Mouse (Mus musculus): ENCODE results near the gene Hyls1.
"Not testable (repeated sequence)": the region's sequence is repeated elsewhere in the genome, so short reads cannot be mapped to it uniquely, and the experiment has no call there.

Hyls1 gene

GRCm38 (mm10) chr9:35569571-35570534 is at the start of gene Hyls1, which contains the start of gene Pate2:
Gene Hyls1, minus strand, starts transcription at chr9:35570398.
Gene Pate2, plus strand, starts transcription at chr9:35570284.
- DNase-seq (ENCODE audit: low spot score): peak; percentile 98

- DNase-seq (ENCODE audit: low spot score): not testable (repeated sequence)
These were observed 46.6 kb upstream of the Hyls1 start for GRCm38 (mm10) chr9:35616784-35617183.

- DNase-seq (ENCODE audit: low spot score): peak; percentile 4
These were observed 43.8 kb upstream of the Hyls1 start for GRCm38 (mm10) chr9:35614005-35614404.

GRCm38 (mm10) chr9:35611841-35612240 is 41.6 kb upstream of the Hyls1 start, which contains the start of gene Pate4:
Gene Pate4, minus strand, starts transcription at chr9:35611941.
- DNase-seq (ENCODE audit: low spot score): no peak

GRCm38 (mm10) chr9:35607647-35608405 is 37.6 kb upstream of the Hyls1 start:
- DNase-seq (ENCODE audit: low spot score): no peak

- DNase-seq (ENCODE audit: low spot score): peak; percentile 31
These were observed 22.7 kb upstream of the Hyls1 start for GRCm38 (mm10) chr9:35592903-35593302.

GRCm38 (mm10) chr9:35587674-35588073 is 17.5 kb upstream of the Hyls1 start:
- DNase-seq (ENCODE audit: low spot score): no peak

- peak; percentile 20 for DNase-seq (ENCODE audit: low spot score)
These were observed 4.2 kb upstream of the Hyls1 start for GRCm38 (mm10) chr9:35574416-35574815.

- no peak for DNase-seq (ENCODE audit: low spot score)
These were observed 465 bp upstream of the Hyls1 start for GRCm38 (mm10) chr9:35570663-35571062.

- no peak for DNase-seq (ENCODE audit: low spot score)
These were observed 2.2 kb downstream of the Hyls1 start for GRCm38 (mm10) chr9:35567995-35568394.

GRCm38 (mm10) chr9:35564536-35565240 is 5.5 kb downstream of the Hyls1 start:
- no peak for DNase-seq (ENCODE audit: low spot score)

GRCm38 (mm10) chr9:35561583-35561982 is 8.6 kb downstream of the Hyls1 start:
- DNase-seq (ENCODE audit: low spot score): no peak

GRCm38 (mm10) chr9:35561076-35561475 is 9.1 kb downstream of the Hyls1 start:
- DNase-seq (ENCODE audit: low spot score): no peak

- peak; percentile 99 for DNase-seq (ENCODE audit: low spot score)
These were observed 10.9 kb downstream of the Hyls1 start for GRCm38 (mm10) chr9:35559009-35559890.

- peak; percentile 69 for DNase-seq (ENCODE audit: low spot score)
These were observed 11.8 kb downstream of the Hyls1 start, which contains the start of the genes Ddx25 and Pus3 for GRCm38 (mm10) chr9:35558257-35559008. Gene Ddx25, minus strand, starts transcription at chr9:35558528. Gene Pus3, plus strand, starts transcription at chr9:35558595.

GRCm38 (mm10) chr9:35556494-35557102 is 13.6 kb downstream of the Hyls1 start:
- DNase-seq (ENCODE audit: low spot score): no peak

- no peak for DNase-seq (ENCODE audit: low spot score)
These were observed 21.7 kb downstream of the Hyls1 start for GRCm38 (mm10) chr9:35548455-35548854.

- no peak for DNase-seq (ENCODE audit: low spot score)
These were observed 23.5 kb downstream of the Hyls1 start for GRCm38 (mm10) chr9:35546745-35547144.

- no peak for DNase-seq (ENCODE audit: low spot score)
These were observed 24.5 kb downstream of the Hyls1 start for GRCm38 (mm10) chr9:35545704-35546103.

- no peak for DNase-seq (ENCODE audit: low spot score)
These were observed 25.5 kb downstream of the Hyls1 start for GRCm38 (mm10) chr9:35544666-35545065.

Measured in embryo, embryonic 10 days (tissue).